Mouse (Mus musculus): ENCODE data around the gene Arhgap15. TPM values are rescaled to one million over a fixed set of nuclear protein-coding genes. Genes with fewer than 3 reads are reported as not detected.

The Arhgap15 gene
- total RNA-seq, 2 experiments from 2014 or later = 7.6 to 12.2 TPM

DNA sequence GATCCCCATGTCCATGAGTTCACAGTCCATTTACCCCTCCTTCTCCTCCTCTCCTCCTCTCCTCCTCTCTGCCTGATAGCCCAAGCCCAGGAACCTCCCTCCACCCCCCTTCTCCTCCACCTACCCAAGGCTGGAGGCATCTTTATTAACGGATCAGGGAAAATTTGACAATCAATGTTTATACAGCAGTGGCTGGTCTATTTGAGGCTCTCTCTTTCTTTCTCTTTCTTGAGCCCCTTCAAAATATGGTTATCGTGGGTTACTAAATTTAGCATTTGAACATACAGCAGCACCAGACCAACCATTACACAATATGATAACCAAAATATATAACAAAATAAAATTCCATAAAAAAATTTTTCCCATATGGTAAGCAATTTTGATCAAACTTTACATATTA lies 335.8 kb downstream of the Arhgap15 start:
- intact Hi-C loops (cut with DNase I) = no loop called here
- DNase-seq (ENCODE audit: low spot score in 2 of 2) = no peak

DNA sequence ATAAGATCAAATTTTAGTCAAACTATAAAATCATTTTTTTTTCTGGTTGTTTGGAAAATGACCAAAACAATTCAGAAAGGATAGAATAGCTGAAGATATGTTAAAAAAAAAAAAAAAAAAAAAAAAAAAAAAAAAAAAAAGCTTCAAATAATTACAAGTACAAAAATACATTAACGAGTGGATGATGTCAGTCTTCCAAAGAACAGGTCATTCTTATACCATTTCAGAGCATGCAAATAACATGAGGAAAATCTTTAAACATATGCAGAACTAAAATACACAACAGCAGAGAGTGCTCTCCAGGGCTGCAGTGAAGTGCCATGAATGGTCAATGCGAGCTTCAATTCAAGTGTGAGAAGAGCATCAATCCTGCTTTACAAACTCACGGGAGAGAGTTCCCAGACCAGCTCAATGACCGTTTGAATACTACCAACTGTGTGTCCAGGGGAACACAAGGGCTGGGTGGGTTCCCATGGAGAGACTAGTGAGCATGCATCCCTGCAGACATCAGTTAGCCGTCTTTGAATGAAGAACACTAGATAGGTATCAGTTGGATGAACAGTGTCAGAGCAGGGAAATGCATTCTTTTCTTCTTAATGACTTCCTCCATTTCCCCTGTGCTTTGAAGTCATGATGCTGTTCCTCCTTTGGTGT lies 337.9 kb downstream of the Arhgap15 start:
- intact Hi-C loops (cut with DNase I) = no loop called here

DNA sequence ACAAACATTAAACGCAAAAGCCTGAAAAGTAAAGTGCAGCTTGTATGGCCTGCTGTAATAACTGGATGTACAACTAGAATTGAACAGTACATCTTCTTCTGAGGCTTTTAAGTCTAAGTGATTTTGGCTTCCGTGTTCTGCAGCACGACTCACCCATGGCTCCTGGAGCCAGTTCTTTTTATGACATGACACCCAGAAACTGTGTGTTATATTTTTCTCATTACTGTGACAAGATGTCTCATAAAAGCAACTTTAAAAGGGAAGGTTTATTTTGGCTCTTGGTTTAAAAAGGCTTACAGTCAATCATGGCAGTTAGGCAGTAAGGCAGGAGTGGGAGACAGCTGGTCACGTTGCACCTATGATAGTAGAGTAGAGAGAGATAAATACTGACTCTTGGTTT lies 349.9 kb downstream of the Arhgap15 start:
- intact Hi-C loops (cut with DNase I) = no loop called here
- DNase-seq (ENCODE audit: low spot score in 2 of 2) = no peak

More for the DNA sequence above, 337.9 kb downstream of the Arhgap15 start:
- DNase-seq (ENCODE audit: low spot score in 2 of 2) = no peak

DNA sequence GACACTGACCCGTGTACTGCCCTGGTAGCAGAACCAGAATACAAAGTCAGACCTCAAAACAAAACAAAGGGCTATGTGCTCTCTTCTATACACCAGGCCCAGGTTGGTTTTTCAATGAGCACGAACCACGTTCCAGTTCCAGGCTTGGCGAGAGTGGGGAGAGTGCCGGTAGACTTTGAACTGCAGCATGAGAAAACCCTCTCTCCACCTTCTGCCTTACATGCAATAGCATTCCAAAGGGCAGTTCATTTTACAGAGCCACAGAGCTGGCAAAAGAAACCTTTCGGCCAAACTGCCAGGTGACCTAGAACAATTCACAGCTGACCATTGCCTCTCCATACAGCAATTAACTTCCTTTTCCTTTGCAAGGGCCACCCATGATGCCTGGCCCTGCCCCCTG lies 353.7 kb downstream of the Arhgap15 start:
- DNase-seq (ENCODE audit: low spot score in 2 of 2) = no peak
- intact Hi-C loops (cut with DNase I) = no loop called here

- intact Hi-C loops (cut with DNase I) = no loop called here
- no peak for DNase-seq (ENCODE audit: low spot score in 2 of 2)
Measured at GRCm38 (mm10) chr2:44103321-44103720, 354.7 kb downstream of the Arhgap15 start.

GRCm38 (mm10) chr2:44103742-44104141 lies 355.1 kb downstream of the Arhgap15 start:
- no peak for DNase-seq (ENCODE audit: low spot score in 2 of 2)
- intact Hi-C loops (cut with DNase I) = no loop called here

DNA sequence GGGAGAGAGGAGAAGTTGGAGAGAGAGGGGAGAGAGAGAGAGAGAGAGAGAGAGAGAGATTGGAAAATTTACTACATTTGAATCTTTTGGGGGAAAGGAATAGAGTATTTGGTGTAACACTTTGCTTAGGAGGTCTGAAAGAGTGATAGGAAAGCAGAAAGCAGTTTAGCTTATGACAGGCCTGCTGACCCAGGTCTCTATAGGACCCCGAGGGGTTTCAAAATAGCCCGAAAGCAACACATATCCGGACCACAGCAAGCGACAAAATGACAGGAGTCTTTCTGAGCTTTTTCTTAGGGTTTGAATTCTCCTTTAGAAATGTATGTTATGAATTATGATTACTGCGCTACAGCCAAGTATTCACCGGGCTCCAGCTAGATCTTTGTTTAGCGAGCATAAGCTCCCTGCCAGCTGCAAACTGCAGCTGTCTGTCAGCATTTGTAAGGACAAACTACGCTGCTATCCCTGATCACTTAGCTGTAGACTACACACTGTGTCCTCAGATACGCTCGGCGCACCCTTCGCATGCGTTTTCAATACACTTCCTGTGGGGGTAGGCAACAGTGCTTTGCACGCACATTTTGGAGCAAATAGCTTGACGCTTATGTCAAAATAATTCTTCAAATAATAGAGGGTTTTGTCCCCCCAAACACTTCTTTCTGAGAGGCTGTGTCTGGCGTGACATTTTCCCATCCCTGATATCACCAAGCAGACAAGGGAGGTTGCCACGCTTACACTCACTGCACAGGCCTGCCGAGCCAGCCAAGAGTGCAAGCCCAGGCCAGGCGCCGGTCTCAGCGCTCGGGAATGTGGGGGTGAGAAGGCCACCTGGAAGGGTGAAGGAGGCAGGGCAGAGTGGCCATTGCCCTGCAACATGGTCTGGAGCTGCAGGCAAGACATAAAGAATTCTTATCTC lies 355.9 kb downstream of the Arhgap15 start:
- DNase-seq (ENCODE audit: low spot score in 2 of 2) = peak; percentile 22 to 35
- intact Hi-C loops (cut with DNase I) = no loop called here

DNA sequence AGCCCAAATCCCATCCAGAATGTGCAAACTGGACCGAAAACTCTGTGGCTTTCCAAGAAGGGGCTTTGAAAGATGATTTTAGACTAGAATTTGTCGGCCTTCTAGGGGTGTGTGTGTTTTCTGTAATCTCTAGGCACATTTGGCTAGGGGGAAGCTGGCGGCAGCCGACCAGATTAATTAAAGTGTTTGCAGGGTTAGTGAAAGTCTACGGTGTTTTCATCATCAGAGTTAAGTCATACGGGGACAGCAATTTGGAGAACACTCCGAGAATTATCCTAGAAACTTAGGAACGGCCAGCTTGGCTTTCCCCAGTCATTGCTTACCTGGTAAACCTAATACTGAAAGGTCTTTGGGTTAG lies 356.6 kb downstream of the Arhgap15 start:
- intact Hi-C loops (cut with DNase I) = no loop called here
- no peak for DNase-seq (ENCODE audit: low spot score in 2 of 2)

DNA sequence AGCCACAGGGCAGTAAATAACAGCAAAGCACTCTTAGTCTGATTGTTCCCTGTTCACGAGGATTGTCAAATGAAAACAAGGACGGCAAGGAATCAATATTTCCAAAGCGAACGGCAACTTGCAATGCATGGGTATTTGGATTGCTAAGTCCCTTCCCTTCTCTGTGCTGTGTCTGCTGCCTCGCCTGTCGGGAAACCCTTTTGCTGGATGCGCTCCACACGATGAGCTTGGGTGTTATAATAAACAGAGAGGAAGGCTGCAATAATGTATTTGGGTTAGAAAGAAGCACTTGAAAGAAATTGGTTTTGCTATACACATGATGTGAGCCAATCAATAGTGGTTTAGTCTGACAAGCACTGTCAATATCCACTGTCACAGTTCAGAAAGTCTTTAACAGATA lies 357.7 kb downstream of the Arhgap15 start:
- DNase-seq (ENCODE audit: low spot score in 2 of 2) = no peak
- intact Hi-C loops (cut with DNase I) = no loop called here

DNA sequence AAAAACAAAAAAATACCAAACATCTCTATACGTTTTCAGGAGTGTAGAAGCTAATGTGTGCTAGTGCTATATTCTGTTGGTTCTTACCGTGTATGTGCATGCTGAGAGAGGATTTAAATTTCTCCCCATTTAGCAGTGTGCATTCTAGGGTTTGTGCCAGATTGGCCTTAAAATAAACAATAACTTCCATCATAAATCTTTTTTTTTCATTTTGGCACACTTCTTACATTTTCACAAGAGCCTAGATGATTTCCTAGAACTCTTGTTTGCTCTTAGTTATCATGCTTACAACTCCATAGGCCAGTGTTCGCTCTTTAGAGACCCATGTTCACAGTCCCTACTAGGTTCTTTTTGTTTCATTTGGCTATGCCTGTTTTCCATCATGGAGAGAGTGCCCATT lies 362.7 kb downstream of the Arhgap15 start:
- no peak for DNase-seq (ENCODE audit: low spot score in 2 of 2)
- intact Hi-C loops (cut with DNase I) = no loop called here

GRCm38 (mm10) chr2:44112990-44113798 lies 364.6 kb downstream of the Arhgap15 start:
- intact Hi-C loops (cut with DNase I) = no loop called here
- DNase-seq (ENCODE audit: low spot score in 2 of 2) = no peak

GRCm38 (mm10) chr2:44114296-44114695 lies 365.7 kb downstream of the Arhgap15 start:
- no peak for DNase-seq (ENCODE audit: low spot score in 2 of 2)
- intact Hi-C loops (cut with DNase I) = no loop called here

DNA sequence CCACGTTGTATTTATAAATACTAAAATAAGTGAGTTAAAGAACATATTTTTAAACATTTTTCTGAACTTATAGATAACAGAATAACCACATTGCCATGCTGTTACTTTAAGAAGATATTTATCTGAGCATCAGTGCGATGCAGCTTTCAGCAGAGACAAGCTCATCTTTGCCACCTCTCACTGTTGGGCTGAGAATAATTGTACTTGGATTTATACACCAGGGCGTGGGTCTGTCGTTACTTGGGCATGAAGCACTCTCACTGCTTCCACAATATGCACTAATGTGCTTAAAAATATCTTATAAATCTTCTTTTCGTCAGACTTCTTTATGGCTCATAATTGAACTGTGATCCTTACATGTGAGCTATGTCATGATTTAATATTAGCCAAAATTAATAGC lies 372.5 kb downstream of the Arhgap15 start:
- DNase-seq (ENCODE audit: low spot score in 2 of 2) = no peak
- intact Hi-C loops (cut with DNase I) = no loop called here

- no peak for DNase-seq (ENCODE audit: low spot score in 2 of 2)
- intact Hi-C loops (cut with DNase I) = no loop called here
Measured at GRCm38 (mm10) chr2:44123246-44123645, 374.6 kb downstream of the Arhgap15 start.

DNA sequence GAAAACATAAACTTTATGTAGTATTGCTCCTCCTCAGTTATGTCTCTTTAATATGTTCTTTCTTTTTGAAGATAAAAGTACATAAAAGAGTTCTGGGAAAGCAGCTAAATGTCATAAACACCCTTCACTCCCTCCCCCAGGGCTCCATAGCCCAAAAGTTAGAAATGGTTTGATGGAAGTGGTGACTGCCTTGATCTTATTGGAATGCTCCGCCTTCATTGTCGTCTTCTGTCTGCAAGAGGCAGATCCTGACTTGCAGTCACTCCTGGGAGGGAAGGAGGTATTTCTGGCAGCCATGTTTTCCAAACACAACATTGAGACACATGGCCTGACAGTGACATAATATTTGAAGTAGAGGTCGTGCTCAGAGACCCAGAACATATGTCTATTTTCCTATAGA lies 375.5 kb downstream of the Arhgap15 start:
- intact Hi-C loops (cut with DNase I) = no loop called here
- DNase-seq (ENCODE audit: low spot score in 2 of 2) = no peak

GRCm38 (mm10) chr2:44124683-44125082 lies 376.1 kb downstream of the Arhgap15 start:
- intact Hi-C loops (cut with DNase I) = no loop called here
- DNase-seq (ENCODE audit: low spot score in 2 of 2) = no peak

GRCm38 (mm10) chr2:44126044-44126695 lies 377.5 kb downstream of the Arhgap15 start:
- no peak for DNase-seq (ENCODE audit: low spot score in 2 of 2)
- intact Hi-C loops (cut with DNase I) = no loop called here

DNA sequence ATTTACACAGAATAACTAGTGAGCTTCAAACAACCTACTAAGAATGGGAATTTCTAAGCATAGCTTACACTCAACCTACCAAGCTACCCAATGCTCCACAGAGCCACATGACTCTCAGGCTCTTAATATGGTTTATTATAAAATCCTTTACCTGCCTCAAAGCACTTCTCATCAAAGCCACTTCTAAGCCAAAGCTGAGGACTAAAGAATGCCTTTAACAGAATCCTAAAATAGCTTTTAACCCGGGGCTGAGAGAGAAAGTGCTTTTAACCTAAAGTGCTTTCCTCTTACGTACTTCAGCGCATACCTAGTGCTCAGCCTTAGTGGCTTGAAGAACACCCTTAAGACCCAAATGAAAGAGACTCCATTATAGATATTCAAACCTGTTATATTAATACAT lies 380.9 kb downstream of the Arhgap15 start:
- DNase-seq (ENCODE audit: low spot score in 2 of 2) = no peak
- intact Hi-C loops (cut with DNase I) = no loop called here

- peak; percentile 47 to 49 for DNase-seq (ENCODE audit: low spot score in 2 of 2)
- intact Hi-C loops (cut with DNase I) = no loop called here
Measured at GRCm38 (mm10) chr2:44131271-44131670, 382.6 kb downstream of the Arhgap15 start.

DNA sequence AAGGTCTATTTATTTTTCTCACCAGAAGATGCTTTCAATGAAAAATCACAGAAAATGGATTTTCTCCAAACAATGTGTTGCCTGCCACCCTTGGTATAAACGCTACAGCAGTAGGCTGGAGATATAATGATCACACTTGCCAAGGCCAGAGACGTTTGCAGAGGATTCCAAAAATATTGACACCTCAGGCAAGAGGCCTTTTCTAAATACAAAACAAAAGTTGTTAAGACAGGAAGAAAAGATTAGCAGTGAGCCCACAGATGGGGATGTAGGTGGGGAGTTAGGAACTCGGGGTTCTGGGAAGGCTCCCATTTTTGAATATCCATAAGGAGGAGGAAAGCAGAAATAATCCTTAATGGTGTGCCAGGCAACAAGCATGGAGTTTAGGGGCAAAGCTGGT lies 386.2 kb downstream of the Arhgap15 start:
- peak in 1 of 2 experiments; percentile 29 for DNase-seq (ENCODE audit: low spot score in 2 of 2)
- intact Hi-C loops (cut with DNase I) = no loop called here

All from left cerebral cortex, postnatal 36 days (tissue).